Mouse (Mus musculus) layer of hippocampus, postnatal 14 days (tissue): ENCODE data around the gene Sf3a1. TPM values are rescaled to one million over a fixed set of nuclear protein-coding genes. Genes with fewer than 3 reads are reported as not detected.

Experiments used
- microRNA-seq, 2 experiments: library from miRNA; unstranded; fragments of <30 nt; microRNA quantifications; one replicate each; pipeline ENCODE4 v1.2.0; 2021
- total RNA-seq, 2 experiments: library from RNA; stranded (reverse); gene quantifications; 2 replicates each; pipeline ENCODE4 v1.2.3; 2021

Gene Sf3a1
- total RNA-seq, 2 experiments from 2014 or later, result 68.8 to 72.5 TPM

Small RNA genes within 50 kb of the gene (microRNA-seq; reads per million reads assigned to microRNA genes)
- 0.57 to 1.8 reads per million in 2 experiments for gene Mir3060

Other genes starting within 250 kb of the Sf3a1 start
- 10 to 100 TPM; 21.9 to 22.3 TPM for gene Slc35e4, start 245.7 kb upstream of the Sf3a1 start, total RNA-seq
- 10 to 100 TPM; 17.6 to 20.3 TPM for gene Tcn2, start 228.2 kb upstream of the Sf3a1 start, total RNA-seq
- 10 to 100 TPM; 39.6 to 40.9 TPM for gene Pes1, start 196.4 kb upstream of the Sf3a1 start, total RNA-seq
- not detected for gene 4930556J24Rik, start 183.6 kb upstream of the Sf3a1 start, total RNA-seq
- 10 to 100 TPM; 20.4 to 23.0 TPM for gene Gal3st1, start 176.7 kb upstream of the Sf3a1 start, total RNA-seq
- under 1 TPM in 1 of 2 experiments, not detected in 1; 0.55 TPM for gene Sec14l4, start 128.9 kb upstream of the Sf3a1 start, total RNA-seq
- 1 to 10 TPM; 3.1 TPM for gene Sec14l3, start 95.5 kb upstream of the Sf3a1 start, total RNA-seq
- 100 to 1,000 TPM in 1 of 2 experiments, 10 to 100 TPM in 1; 95.0 to 100 TPM for gene Mtfp1, start 64.9 kb upstream of the Sf3a1 start, total RNA-seq
- 10 to 100 TPM; 43.2 to 44.3 TPM for gene Sec14l2, start 36.9 kb upstream of the Sf3a1 start, total RNA-seq
- 10 to 100 TPM; 34.4 to 38.2 TPM for gene Rnf215, start 25.1 kb upstream of the Sf3a1 start, total RNA-seq
- gene Ccdc157, start 57 bp upstream of the Sf3a1 start, total RNA-seq, result 10 to 100 TPM; 13.0 to 13.1 TPM
- 10 to 100 TPM; 29.4 to 30.6 TPM for gene Tbc1d10a, start 26.4 kb downstream of the Sf3a1 start, total RNA-seq
- 1 to 10 TPM; 6.3 to 9.1 TPM for gene Castor1, start 57.9 kb downstream of the Sf3a1 start, total RNA-seq
- not detected for gene Osm, start 76.1 kb downstream of the Sf3a1 start, total RNA-seq
- gene Lif, start 97.2 kb downstream of the Sf3a1 start, total RNA-seq, result under 1 TPM; 0.69 to 0.78 TPM